Mouse (Mus musculus): ENCODE measurements at regions not wholly inside any gene's neighbourhood (a gene's known extent, or its start where the extent isn't known, plus 50 kb on each side); places are given as distances from the start of the nearest gene placed in this dataset.

DNA sequence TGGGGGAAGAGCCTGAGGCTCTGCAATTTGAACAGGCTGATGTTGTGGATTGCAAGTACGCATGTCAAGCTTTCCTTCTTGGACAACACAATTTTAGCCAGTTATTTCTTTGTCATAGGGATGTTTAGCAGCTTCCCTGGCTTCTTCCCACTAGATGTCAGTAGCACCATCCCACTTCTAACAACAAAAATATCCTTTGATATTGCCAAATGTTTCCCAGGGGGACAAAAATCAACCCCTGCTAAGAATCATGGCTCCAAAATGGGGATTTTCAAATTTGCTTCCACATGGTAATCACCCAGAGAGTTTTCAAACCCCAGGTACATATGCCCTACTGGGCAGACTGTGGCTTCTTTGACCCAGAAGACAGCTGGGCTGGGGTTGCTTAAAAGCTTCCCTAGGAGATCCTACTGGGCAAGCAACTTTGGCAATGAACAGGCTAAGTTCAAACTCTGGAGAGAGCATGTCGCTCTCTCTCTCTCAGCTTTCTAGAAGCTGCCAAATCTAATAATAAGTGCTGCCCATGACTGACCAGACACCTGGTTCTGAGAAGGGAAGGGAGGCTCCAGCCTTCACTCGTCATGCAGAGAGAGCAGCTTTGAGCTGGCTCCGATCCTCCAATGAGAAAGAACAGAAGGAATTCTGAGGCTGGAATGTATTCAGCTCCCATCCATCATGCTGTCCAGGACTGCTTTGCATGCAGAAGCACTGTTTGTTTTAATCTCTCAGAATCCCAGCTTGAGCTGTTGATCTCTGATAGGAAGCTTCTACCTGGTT, 157.2 kb upstream of the Ghitm start:
- DNase-seq: peak; percentile 41

DNA sequence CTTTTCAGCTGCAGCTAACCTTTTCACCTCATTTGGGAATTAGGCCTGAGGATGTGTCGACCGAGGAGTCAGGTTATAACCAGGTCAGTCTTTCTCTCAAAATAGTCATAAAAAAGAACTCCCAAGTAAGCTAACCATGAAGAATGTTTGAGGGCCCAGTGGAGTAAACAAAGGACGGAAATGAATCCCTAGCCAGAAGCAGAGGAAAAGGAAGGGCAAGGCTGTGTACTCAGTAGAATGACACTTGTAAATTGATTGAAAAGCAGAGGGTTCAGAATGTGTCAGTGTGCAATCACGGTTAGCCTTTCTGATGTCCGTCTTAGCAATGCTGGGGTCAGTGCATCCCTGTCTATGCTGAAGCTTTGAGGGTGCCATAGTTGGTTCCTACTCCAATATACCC, 149.3 kb upstream of the Ghitm start:
- peak; percentile 42 for DNase-seq

DNA sequence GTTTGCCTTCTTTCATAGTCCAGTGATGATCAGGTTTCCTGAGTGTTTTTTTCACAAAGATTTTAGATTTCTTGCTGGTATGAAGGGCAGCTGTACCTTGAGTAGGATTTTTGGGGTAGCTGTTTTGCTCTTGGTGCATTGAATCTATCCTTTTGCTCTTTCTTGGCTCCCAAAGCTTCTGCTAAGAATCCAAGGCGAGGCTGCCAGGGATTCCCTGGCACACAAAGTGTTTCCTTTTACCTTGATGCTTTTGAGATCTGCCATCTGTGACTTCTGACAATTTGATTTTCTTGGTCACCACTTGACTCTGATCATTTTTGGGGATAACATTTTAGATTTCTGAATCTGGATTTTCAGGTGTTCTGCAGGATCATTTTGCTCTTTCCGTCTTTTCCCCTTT, 144.3 kb upstream of the Ghitm start:
- no peak for DNase-seq

DNA sequence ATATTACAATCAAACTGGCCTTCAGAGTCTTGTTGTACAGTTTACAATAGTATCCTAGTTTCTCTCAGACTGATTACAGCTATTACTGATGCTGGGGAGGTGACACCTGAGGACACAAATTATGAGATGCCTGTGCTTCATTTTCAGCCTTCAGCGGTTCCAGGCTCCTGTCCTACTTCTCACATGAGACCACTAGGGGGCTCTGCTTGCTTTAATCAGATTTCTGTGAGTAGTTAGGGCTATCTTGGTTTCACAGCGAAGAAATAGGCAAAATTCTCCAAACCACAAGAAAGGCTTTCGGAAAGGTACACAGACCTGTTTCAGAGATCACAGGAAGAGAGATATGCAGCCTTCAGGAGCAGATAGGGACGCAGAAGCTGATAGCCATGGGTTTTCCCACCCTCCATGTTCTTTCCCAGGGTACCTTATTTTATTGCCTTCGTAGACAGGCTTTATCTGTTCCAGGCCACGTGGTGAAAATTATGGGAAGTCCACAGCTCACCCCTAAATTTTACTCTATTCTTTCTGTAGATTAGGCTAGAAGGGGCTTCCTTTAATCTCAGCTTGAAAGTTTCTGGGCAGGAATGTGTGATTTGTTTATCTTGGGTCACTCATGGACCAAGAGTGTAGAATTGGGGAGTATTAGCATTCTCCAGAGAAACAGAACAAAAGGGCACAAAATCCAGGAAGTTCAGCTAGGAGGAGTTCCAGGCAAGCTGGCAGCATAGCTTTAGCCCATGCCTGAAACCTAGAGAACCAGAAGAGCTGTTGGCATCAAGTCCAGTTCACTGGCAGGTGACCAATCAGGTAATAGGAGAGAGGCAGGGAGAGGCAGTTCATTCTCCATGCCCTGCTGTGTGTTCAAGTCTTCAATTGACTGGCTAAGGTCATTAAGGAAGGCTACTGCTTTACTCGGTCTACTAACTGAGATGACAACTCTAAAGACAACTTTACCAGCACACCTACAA, 141.9 kb upstream of the Ghitm start:
- DNase-seq: peak; percentile 59

DNA sequence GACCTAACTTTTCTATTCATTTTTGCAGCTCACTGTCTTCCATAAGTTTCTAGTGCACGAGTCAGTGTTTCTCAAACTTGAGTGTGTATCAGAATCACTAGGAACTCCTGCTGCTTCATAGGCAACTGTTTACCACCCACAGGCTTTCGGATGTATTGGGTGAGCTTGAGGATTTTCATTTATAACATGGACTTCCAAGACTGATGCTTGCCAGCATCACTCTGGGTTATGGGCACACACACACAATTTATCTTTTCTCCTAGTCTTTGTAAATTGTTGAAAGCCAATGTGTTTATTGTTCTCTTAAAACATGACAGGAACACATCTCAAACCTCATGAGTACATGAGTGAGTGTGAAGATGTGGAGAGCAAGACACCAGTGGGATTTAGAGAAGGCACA, 137.0 kb upstream of the Ghitm start:
- DNase-seq: peak; percentile 1

DNA sequence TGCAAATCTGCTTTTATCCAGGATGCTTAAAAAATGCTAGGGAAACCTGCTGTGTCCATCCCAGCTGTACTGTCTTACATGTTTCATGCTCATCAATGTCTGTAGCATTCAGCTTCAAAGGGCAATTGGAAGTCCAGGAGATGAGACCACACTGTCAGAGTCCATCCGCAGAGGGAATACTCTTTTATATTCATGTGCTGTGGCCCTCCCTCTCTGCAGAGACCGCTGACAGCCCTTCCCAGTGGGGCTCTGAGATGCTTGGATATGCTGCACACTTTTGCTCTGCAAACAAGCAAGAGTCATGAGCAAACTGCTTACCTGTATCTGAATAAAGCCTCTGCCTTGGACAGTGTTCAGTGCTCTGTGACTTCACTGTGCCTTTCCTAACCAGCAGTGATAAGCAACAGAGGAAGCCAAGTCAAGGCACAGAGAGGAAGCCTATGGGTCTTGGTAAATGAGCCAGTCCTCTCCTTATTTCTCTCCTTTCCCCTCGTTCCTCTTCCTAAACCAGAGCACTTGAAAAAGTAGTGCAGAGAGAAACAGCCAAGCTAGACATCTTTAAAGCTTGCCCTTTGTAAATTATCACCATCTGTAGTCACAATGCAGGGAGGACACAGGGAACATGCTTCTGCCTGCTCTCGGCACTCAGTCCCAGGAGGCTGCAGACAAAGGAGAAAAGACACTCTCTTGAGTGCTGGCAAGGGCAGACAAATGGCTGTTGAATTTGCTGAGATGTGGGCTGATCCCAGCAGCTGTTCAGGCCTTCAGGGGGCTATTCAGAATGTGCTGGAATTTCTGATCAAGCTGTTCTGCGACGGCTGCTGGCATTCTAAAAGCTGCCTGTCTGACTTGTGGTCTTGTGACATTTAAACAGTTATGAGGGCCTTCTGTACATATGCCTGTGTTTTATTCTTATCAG, 136.2 kb upstream of the Ghitm start:
- DNase-seq: peak; percentile 3

DNA sequence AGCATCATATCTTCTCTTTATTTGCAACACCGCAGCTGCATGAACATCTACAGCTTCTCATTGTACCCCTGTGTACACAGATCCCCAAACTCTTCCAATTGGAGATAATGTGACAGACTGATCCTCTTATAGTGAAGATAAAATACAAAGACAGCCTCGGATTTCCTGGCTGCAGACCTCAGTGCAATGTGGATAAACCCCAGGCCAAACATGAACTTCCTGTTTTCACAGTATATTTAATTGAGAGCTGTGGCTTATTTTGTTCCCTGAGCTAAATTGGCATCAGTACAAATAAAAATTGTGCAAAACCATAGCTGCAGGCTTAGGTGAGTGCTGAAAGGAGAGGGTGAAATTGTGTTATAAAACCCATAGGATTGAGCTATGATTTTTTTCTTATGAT, 134.8 kb upstream of the Ghitm start:
- DNase-seq: no peak

DNA sequence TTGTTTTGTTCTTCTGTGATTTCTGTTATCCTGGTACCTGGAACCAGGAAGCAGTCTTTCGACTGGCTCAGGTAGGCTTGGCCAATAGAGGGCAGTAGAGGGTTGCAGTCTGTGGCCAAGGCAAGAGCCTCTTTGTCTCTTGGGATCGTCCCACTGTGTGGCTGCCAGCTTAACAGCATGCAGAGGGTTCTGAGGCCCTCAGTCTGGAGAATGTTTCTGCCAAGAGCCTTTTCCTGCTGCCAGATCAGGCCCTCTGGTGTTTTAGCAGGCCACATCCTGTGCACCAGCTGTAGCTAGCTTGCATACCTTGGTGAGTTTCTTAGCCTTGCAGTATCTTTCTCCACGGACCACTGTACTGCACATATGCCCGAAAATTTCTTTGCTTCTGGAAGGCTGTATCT, 103.6 kb upstream of the Ghitm start:
- DNase-seq: peak; percentile 79

DNA sequence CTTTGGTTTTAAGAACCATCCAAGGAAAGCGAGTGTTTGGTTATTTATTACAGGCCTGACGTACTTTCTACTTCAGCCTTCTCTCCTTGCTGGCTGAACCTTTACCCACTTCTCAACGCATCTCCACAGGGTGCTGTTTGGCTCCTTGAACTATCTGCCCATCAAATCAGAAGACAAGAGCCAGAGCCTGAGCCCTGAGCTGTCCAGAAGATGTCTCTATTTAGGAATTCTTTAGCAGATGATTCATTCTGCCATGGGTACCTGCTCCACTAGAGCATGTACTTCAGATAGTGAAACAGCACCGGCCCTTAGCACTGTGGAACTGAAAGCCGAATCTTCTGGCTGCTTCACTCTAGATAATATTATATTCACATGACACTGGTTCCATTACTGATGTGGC, 102.1 kb upstream of the Ghitm start:
- DNase-seq: no peak

DNA sequence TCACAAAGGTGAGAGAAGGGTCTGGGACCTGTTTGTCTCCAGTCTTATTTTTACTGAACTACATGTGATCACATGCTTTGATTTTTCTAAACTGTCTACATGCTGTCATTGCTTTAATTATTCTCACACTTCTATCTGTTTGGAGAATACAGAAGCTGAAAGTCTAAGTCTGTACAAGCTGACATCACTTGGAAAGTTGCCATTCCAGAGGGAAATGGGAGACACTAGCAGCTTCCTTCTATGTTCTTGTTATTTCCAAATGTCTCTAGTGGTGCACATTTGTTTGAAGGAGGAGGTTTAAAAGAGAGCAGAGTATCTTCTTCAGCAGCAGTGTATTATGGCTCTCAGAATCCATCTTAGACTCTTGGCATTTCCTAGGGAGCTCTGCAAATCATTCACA, 73.2 kb upstream of the Ghitm start:
- no peak for DNase-seq

DNA sequence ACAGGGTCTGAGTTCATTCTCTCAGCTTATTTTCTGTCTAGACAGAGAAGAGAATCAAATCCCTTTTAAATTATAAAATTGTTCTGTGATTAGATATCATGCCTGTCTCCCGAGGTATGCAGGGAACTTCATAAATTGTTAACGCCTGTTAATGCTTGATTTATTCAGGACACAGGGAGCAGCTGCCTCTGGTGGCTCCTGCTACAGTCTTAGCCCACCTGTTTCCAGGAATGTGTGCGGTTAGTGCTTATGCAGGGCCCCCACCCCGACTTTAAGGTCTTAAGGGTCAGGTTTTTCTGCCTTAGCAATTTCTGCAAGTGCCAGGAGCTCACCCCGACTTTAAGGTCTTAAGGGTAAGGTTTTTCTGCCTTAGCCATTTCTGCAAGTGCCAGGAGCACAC, 54.7 kb upstream of the Ghitm start:
- DNase-seq: no peak
